Comparison of ENCODE assay signal across 8 mouse cellular contexts in the genomic region with DNA sequence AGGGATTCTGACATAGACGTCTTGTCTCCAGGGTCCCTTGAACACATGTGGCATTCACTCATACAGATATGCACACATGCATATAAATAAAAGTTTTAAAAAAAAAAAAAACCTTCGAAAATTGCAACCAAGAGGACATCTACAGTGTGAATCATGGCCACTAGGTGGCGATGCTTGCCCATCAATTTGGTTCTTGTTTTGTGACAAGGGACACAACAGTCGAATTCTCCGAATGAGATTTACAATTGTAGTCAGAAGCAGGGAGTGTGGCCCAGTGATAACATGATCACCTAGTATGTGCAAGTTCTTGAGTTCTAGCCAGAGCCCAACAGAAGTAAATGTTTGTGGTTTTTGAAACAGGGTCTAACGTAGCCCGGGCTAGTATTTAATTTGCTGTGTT. TPM values are rescaled to one million over a fixed set of nuclear protein-coding genes. Genes with fewer than 3 reads are reported as not detected.
DNase-seq lines count a peak whose midpoint lies in the region; ATAC-seq lines count a peak whose summit lies in the region.

No protein-coding gene starts in this region.

- peaks cover 65% of the 10 kb centered on the region for H3K4me1 ChIP-seq in liver, embryonic 12.5 days
- H3K4me1 ChIP-seq in limb, embryonic 10.5 days = peaks cover 34% of the 10 kb centered on the region

- no peaks in the 10 kb centered on the region for H3K27me3 ChIP-seq in liver, embryonic 12.5 days (replicated peaks)
- no peaks in the 10 kb centered on the region for H3K27me3 ChIP-seq in limb, embryonic 10.5 days (ENCODE audit: low read depth, poor library complexity, severe bottlenecking)

- ATAC-seq in liver, embryonic 12.5 days = no peak

- no peak overlapping the region for H3K4me2 ChIP-seq in liver, embryonic 12.5 days

- DNase-seq in liver = peak; percentile 78
- DNase-seq in adrenal gland, postnatal 10 days = peak; percentile 90
- peak; percentile 76 for DNase-seq in embryo, embryonic 9.5 days (ENCODE audit: extremely low spot score)
- peak; percentile 95 for DNase-seq in induced T-regulatory cell, adult 2 months (ENCODE audit: low read depth)
- DNase-seq in limb, embryonic 10.5 days (ENCODE audit: low spot score) = peak; percentile 85
- peak; percentile 55 for DNase-seq in retina, adult 2 months (ENCODE audit: low read depth, low spot score)
- peak; percentile 88 for DNase-seq in thymus, postnatal 25 days

- no peak overlapping the region for H3K9ac ChIP-seq in liver, embryonic 12.5 days

- H3K36me3 ChIP-seq in liver, embryonic 12.5 days = no peaks in the 10 kb centered on the region
- no peaks in the 10 kb centered on the region for H3K36me3 ChIP-seq in limb, embryonic 10.5 days

- WGBS in liver, embryonic 12.5 days (ENCODE audit: insufficient replicate concordance) = 17% methylated on average over 7 of the region's 7 CpGs
- WGBS in limb, embryonic 10.5 days = 31% methylated on average over 7 of the region's 7 CpGs

- no peak overlapping the region for H3K27ac ChIP-seq in liver, embryonic 12.5 days
- no peak overlapping the region for H3K27ac ChIP-seq in limb, embryonic 10.5 days

- H3K4me3 ChIP-seq in liver, embryonic 12.5 days = no peak overlapping the region
- H3K4me3 ChIP-seq in limb, embryonic 10.5 days = no peak overlapping the region

- H3K9me3 ChIP-seq in liver, embryonic 12.5 days (replicated peaks) = no peaks in the 10 kb centered on the region
- no peaks in the 10 kb centered on the region for H3K9me3 ChIP-seq in limb, embryonic 10.5 days (replicated peaks)

RNA-seq across cellular contexts. Expression of gene Rcc1l, which starts 3.3 kb away (rescaled TPM):
- polyA plus RNA-seq in liver, embryonic 12.5 days (2016; fragmentation: Nextera tagmentation; extraction: Ambion mirVana) = 28.6 and 33.5 TPM in 2 replicates
- 10 to 100 TPM; 26.6 to 29.4 TPM for total RNA-seq in adrenal gland, postnatal 10 days (2021)
- polyA plus RNA-seq in limb, embryonic 10.5 days (2016; fragmentation: Nextera tagmentation; extraction: Ambion mirVana) = 44.5 and 48.3 TPM in 2 replicates

RNA-seq across cellular contexts. Expression of gene Gtf2ird2, which starts 3.9 kb away (rescaled TPM):
- polyA plus RNA-seq in liver, embryonic 12.5 days (2016; fragmentation: Nextera tagmentation; extraction: Ambion mirVana) = 2.4 and 3.2 TPM in 2 replicates
- 10 to 100 TPM in 1 of 2 experiments, 1 to 10 TPM in 1; 7.4 to 12.0 TPM for total RNA-seq in adrenal gland, postnatal 10 days (2021)
- 5.3 and 7.3 TPM in 2 replicates for polyA plus RNA-seq in limb, embryonic 10.5 days (2016; fragmentation: Nextera tagmentation; extraction: Ambion mirVana)

RNA-seq across cellular contexts. Expression of gene Ncf1, which starts 49.6 kb away (rescaled TPM):
- polyA plus RNA-seq in liver, embryonic 12.5 days (2016; fragmentation: Nextera tagmentation; extraction: Ambion mirVana) = 8.4 and 9.2 TPM in 2 replicates
- 10 to 100 TPM in 1 of 2 experiments, 1 to 10 TPM in 1; 8.4 to 10.2 TPM for total RNA-seq in adrenal gland, postnatal 10 days (2021)
- 1.5 and 1.7 TPM in 2 replicates for polyA plus RNA-seq in limb, embryonic 10.5 days (2016; fragmentation: Nextera tagmentation; extraction: Ambion mirVana)
